Mouse (Mus musculus) cerebellum, adult 2 months (tissue): ENCODE measurements around the gene Slc39a11.

Source experiments
- CTCF ChIP-seq: fragments of 200-500 bp; IDR thresholded peaks from 2 replicates; pipeline ENCODE4 v1.5.1; 2011; ENCODE audit warnings: low read depth, mild to moderate bottlenecking, control low read depth, low read length, moderate library complexity, borderline replicate concordance; ENCODE audit not compliant: insufficient read depth
- POLR2A ChIP-seq: fragments of 200-500 bp; IDR thresholded peaks from 2 replicates; pipeline ENCODE4 v1.6.1; 2011; ENCODE audit warnings: low read length, control low read depth, borderline replicate concordance; ENCODE audit not compliant: insufficient read depth

- TF ChIP-seq POLR2A (no peak), CTCF (no peak)
Observed at GRCm38 (mm10) chr11:113601616-113602343, 48.1 kb downstream of the Slc39a11 start.
